Mouse (Mus musculus) cerebellum, postnatal 14 days (tissue): Measurements from ENCODE around the gene Cep63.

ENCODE experiments used
- DNase-seq, 2 experiments: peaks; one replicate each; pipeline ENCODE4 v3.0.0; 2021; ENCODE audit warnings: mixed read lengths in 2 of 2

Gene Cep63

GRCm38 (mm10) chr9:102625983-102626838 is at the start of gene Cep63, which contains the start of gene Anapc13:
Gene Cep63, minus strand, starts transcription at chr9:102626534.
Gene Anapc13, plus strand, starts transcription at chr9:102626296.
- peak; percentile 99 to 100 for DNase-seq

GRCm38 (mm10) chr9:102675922-102676321 is 49.6 kb upstream of the Cep63 start:
- DNase-seq, result no peak

GRCm38 (mm10) chr9:102673381-102673780 is 47.0 kb upstream of the Cep63 start:
- DNase-seq, result peak in 1 of 2 experiments; percentile 13

GRCm38 (mm10) chr9:102668906-102669305 is 42.6 kb upstream of the Cep63 start:
- no peak for DNase-seq

GRCm38 (mm10) chr9:102668115-102668514 is 41.8 kb upstream of the Cep63 start:
- DNase-seq, result no peak

- no peak for DNase-seq
Observed at GRCm38 (mm10) chr9:102656355-102657095, 30.2 kb upstream of the Cep63 start.

- DNase-seq, result no peak
Observed at GRCm38 (mm10) chr9:102651199-102651720, 24.9 kb upstream of the Cep63 start.

- peak; percentile 22 to 30 for DNase-seq
Observed at GRCm38 (mm10) chr9:102650637-102651036, 24.3 kb upstream of the Cep63 start.

- no peak for DNase-seq
Observed at GRCm38 (mm10) chr9:102649917-102650527, 23.7 kb upstream of the Cep63 start.

GRCm38 (mm10) chr9:102647010-102647409 is 20.7 kb upstream of the Cep63 start:
- DNase-seq, result no peak

GRCm38 (mm10) chr9:102645119-102645695 is 18.9 kb upstream of the Cep63 start:
- DNase-seq, result no peak

GRCm38 (mm10) chr9:102643486-102644101 is 17.3 kb upstream of the Cep63 start:
- peak; percentile 71 to 73 for DNase-seq

GRCm38 (mm10) chr9:102643071-102643485 is 16.7 kb upstream of the Cep63 start:
- no peak for DNase-seq

- DNase-seq, result no peak
Observed at GRCm38 (mm10) chr9:102641531-102641930, 15.2 kb upstream of the Cep63 start.

- DNase-seq, result no peak
Observed at GRCm38 (mm10) chr9:102639510-102639909, 13.2 kb upstream of the Cep63 start.

- no peak for DNase-seq
Observed at GRCm38 (mm10) chr9:102638963-102639362, 12.6 kb upstream of the Cep63 start.

- DNase-seq, result no peak
Observed at GRCm38 (mm10) chr9:102637115-102637514, 10.8 kb upstream of the Cep63 start.

GRCm38 (mm10) chr9:102636553-102636952 is 10.2 kb upstream of the Cep63 start:
- DNase-seq, result peak; percentile 76 to 77

- DNase-seq, result no peak
Observed at GRCm38 (mm10) chr9:102634453-102634852, 8.1 kb upstream of the Cep63 start.

- peak; percentile 81 to 84 for DNase-seq
Observed at GRCm38 (mm10) chr9:102632923-102633537, 6.7 kb upstream of the Cep63 start.

- no peak for DNase-seq
Observed at GRCm38 (mm10) chr9:102632173-102632572, 5.8 kb upstream of the Cep63 start.
